Mouse (Mus musculus): ENCODE measurements around the gene 2200002D01Rik.

DNA sequence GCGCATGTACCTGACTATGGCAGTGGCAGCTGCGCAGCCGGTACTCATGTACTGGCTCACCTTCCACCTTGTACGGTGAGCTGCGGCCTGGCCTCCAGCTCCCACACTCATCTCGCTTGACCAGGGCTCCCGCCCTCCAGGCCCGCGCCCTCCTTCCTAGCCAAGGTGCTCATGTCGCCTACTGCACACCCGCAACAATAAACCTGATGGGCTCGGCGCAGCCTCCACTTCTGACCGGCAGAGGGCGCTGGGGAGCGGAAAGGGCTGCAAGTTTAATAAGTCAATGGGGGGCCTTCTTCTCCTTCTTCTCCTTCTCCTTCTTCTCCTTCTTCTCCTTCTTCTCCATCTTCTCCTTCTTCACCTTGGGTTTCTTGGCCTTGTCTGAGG lies 959 bp downstream of the 2200002D01Rik start:
- TF ChIP-seq CTCF (IDR thresholded peaks at IDR 0.05; ENCODE audit: borderline replicate concordance, extremely low read depth, insufficient read depth, insufficient read length) (peak; percentile 93), POLR2A (IDR thresholded peaks at IDR 0.05; ENCODE audit: borderline replicate concordance, extremely low read depth, insufficient read depth, insufficient read length, poor library complexity, severe bottlenecking) (no peak)

All from brain, embryonic 14.5 days (tissue).